Mouse (Mus musculus) ovary, adult 18-20 months (tissue): ENCODE results near the gene Olfr1294.

Source experiments
- DNase-seq: peaks from one replicate; pipeline ENCODE4 v3.0.0; 2022; ENCODE audit warnings: low spot score, mixed read lengths

The Olfr1294 gene

DNA sequence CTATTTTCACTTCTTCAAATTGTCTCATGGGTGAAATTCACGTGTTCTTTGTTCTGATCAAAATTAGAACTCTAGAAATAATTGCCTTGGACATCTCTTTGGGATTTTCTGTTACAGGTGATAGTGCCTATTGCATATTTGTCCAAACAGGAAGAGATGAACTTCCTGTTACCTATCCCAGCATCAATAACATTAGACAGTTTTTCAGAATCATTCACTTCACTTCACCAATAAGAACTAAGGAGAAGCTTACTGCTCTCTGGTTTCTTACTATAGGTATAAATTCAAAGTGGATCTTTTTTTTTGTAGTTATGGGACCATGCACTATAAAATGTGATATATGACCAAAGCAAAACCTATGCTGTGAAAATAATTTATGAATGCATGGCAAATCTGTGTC is at the start of gene Olfr1294:
Gene Olfr1294, minus strand, starts transcription at position 101 of the 400 bp plus-strand sequence.
- no peak for DNase-seq

DNA sequence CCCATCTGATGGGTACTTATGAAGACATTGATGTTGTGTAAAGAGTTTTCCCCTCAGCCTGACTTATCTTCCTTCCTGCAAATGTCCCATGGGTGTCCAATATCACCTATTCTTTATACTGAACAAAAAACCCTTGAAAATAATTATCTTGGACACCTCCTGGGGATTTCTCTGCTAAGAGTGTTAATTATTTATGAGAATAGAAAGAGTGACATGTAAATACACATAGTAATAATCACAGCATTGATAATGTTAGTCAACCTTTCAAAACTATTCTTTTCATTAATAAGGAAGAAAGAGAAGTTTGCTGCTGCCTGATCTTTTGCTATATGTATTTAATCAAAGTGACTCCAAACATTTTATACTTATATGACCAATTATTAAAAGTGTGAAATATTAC is 29.5 kb upstream of the Olfr1294 start, which contains the start of gene Olfr1295:
Gene Olfr1295, minus strand, starts transcription at position 101 of the 400 bp plus-strand sequence.
- no peak for DNase-seq

DNA sequence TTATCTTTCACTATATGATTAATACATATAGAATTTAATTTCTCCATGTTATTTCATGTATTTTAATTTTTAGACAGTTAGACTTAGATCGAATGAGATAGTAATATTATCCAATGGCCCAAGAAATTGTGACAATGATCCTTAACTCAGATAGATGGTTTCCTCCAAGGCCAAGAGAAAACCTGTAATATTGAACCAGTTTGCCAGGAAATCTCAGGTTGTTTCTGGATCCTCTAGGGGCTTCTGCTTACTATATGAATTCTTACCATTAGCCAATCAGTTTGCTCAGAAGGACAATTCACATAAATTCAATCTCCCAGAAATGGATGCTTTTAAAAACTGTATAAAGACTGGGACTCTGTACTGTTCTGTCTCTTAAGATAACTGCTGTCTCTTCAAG is 15.2 kb downstream of the Olfr1294 start, which contains the start of gene Olfr1293-ps:
Gene Olfr1293-ps, plus strand, starts transcription at position 301 of the 400 bp plus-strand sequence.
- no peak for DNase-seq

DNA sequence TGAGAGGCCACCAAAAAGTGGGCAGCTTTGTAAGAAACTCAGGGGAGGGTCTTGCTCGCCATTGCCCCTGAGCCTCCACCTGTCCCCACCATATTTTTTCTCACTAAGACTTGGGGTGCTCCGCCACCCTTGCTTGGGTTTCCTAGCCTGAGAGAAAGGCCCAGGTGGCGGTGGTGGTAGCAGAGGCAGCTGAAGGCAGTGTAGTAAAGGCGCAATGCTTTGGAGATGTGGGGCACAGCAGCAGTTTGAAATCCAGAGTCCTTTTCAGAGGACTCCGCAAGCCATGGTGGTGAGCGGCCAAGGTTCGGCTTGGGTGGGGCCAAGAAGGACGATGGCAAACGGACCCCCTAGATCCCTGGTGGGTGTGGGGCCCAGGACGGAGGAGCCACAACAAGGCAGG is 22.6 kb downstream of the Olfr1294 start:
- no peak for DNase-seq

DNA sequence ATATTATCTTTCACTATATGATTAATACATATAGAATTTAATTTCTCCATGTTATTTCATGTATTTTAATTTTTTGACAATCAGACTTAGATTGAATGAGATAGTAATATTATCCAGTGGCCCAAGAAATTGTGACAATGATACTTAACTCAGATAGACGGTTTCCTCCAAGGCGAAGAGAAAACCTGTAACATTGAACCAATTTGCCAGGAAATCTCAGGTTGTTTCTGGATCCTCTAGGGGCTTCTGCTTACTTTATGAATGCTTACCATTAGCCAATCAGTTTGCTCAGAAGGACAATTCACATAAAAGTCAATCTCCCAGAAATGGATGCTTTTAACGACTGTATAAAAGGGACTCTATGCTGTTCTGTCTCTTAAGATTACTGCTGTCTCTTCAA is 43.2 kb downstream of the Olfr1294 start, which contains the start of gene Olfr1291-ps1:
Gene Olfr1291-ps1, plus strand, starts transcription at position 301 of the 400 bp plus-strand sequence.
- no peak for DNase-seq

DNA sequence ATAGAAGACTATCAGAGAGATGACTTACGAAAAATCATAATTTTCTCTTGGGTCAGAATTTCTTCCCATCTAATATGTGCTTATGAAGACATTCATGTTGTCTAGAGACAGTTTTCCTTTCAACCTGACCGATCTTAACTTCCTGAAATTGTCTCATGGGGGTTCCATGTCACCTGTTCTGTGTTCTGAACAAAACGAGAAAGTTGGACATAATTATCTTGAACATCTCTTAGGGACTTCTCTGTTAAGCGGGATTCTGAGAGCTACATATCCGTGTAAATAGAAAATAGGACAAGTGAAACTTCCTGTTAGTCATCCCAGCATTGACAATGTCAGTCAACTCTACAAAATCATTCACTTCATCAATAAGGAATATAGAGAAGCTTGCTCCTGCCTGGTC is 46.4 kb downstream of the Olfr1294 start, which contains the start of gene Olfr1290:
Gene Olfr1290, minus strand, starts transcription at position 101 of the 400 bp plus-strand sequence.
- no peak for DNase-seq
